ENCODE assay signal across 24 mouse cellular contexts in genomic region chr8:105433021-105433420, GRCm38 (mm10). TPM values are rescaled to one million over a fixed set of nuclear protein-coding genes. Genes with fewer than 3 reads are reported as not detected.
DNase-seq lines count a peak whose midpoint lies in the region; ATAC-seq lines count a peak whose summit lies in the region.
"Had no signal": no experiment of that assay in that cellular context is flagged by ENCODE, and none has a peak within 500 bp of the region (broad histone marks: within the 10 kb centered on the region; RNA-seq: fewer than 3 reads in every experiment).

No protein-coding gene starts in this region.

- H3K27me3 ChIP-seq in hindbrain, embryonic 11.5 days (ENCODE audit: control insufficient read depth, insufficient read depth, low read length) = no peaks in the 10 kb centered on the region
- no peaks in the 10 kb centered on the region for H3K27me3 ChIP-seq in hindbrain, embryonic 14.5 days (ENCODE audit: control insufficient read depth, insufficient read depth, low read length)
- no peaks in the 10 kb centered on the region for H3K27me3 ChIP-seq in midbrain, embryonic 11.5 days (ENCODE audit: control insufficient read depth, insufficient read depth, low read length)
- H3K27me3 ChIP-seq: lung, embryonic 15.5 days had no signal

- H3K27ac ChIP-seq in hindbrain, embryonic 11.5 days (ENCODE audit: low read depth, low read length) = peak overlapping the region; percentile 62; the same call in 1 of the 2 replicates
- H3K27ac ChIP-seq in hindbrain, embryonic 14.5 days = no peak overlapping the region
- peak overlapping the region; percentile 52 for H3K27ac ChIP-seq in midbrain, embryonic 11.5 days (ENCODE audit: low read depth, low read length)
- H3K27ac ChIP-seq: left cerebral cortex, adult 2 months; liver, embryonic 12.5 days; lung, embryonic 15.5 days had no signal

- H3K9me3 ChIP-seq in hindbrain, embryonic 11.5 days (ENCODE audit: control insufficient read depth, low read length) = no peaks in the 10 kb centered on the region
- H3K9me3 ChIP-seq in hindbrain, embryonic 14.5 days (ENCODE audit: control insufficient read depth, low read length) = no peaks in the 10 kb centered on the region
- no peaks in the 10 kb centered on the region for H3K9me3 ChIP-seq in midbrain, embryonic 11.5 days (ENCODE audit: control insufficient read depth, low read length)
- H3K9me3 ChIP-seq: liver, embryonic 12.5 days; lung, embryonic 15.5 days had no signal

- no peak overlapping the region for H3K9ac ChIP-seq in hindbrain, embryonic 11.5 days (ENCODE audit: low read depth, low read length)
- H3K9ac ChIP-seq in hindbrain, embryonic 14.5 days = no peak overlapping the region
- H3K9ac ChIP-seq in midbrain, embryonic 11.5 days (ENCODE audit: low read length) = no peak overlapping the region
- H3K9ac ChIP-seq: liver, embryonic 12.5 days; lung, embryonic 15.5 days had no signal

- no peaks in the 10 kb centered on the region; the same call in 1 of the 2 replicates for H3K4me1 ChIP-seq in hindbrain, embryonic 11.5 days (replicated peaks; ENCODE audit: control insufficient read depth, insufficient read depth, low read length)
- peaks cover 20% of the 10 kb centered on the region for H3K4me1 ChIP-seq in hindbrain, embryonic 14.5 days (replicated peaks; ENCODE audit: control insufficient read depth, insufficient read depth, low read length)
- peaks cover 11% of the 10 kb centered on the region for H3K4me1 ChIP-seq in midbrain, embryonic 11.5 days (ENCODE audit: control insufficient read depth, insufficient read depth, low read length)
- H3K4me1 ChIP-seq: liver, embryonic 12.5 days had no signal

- DNase-seq in embryo, embryonic 11 days = peak; percentile 17
- no peak for DNase-seq in embryo, embryonic 10.5 days (ENCODE audit: low spot score)
- peak; percentile 40 for DNase-seq in hindbrain, embryonic 11.5 days (ENCODE audit: low spot score)
- no peak for DNase-seq in hindbrain, embryonic 14.5 days (ENCODE audit: low spot score)
- peak; percentile 71 for DNase-seq in adipocyte (ENCODE audit: low spot score)
- DNase-seq in midbrain, embryonic 11.5 days (ENCODE audit: low spot score, missing footprints) = no peak
- no peak for DNase-seq in right cerebral cortex, postnatal 10 days (ENCODE audit: low spot score in 2 of 2)
- no peak for DNase-seq in urinary bladder, postnatal 25 days (ENCODE audit: low spot score)
- DNase-seq: adrenal gland, adult 8-10 months; cerebellum, adult 8-10 months; gastrocnemius, postnatal 36 days; right cerebral cortex, adult 18-20 months; thymus, adult 18-20 months had no signal

- H3K4me2 ChIP-seq in hindbrain, embryonic 11.5 days (replicated peaks; ENCODE audit: low read depth, low read length) = no peak overlapping the region
- no peak overlapping the region for H3K4me2 ChIP-seq in hindbrain, embryonic 14.5 days (replicated peaks)
- H3K4me2 ChIP-seq in midbrain, embryonic 11.5 days = no peak overlapping the region
- H3K4me2 ChIP-seq: liver, embryonic 12.5 days; lung, embryonic 15.5 days had no signal

- ATAC-seq in hindbrain, embryonic 11.5 days (ENCODE audit: low FRiP score) = peak; percentile 70
- ATAC-seq in hindbrain, embryonic 14.5 days (ENCODE audit: low FRiP score) = no peak
- no peak for ATAC-seq in midbrain, embryonic 11.5 days (ENCODE audit: low FRiP score)
- ATAC-seq: intestine, postnatal 0 days; liver, embryonic 12.5 days had no signal

- 59% methylated on average over 6 of the region's 6 CpGs for WGBS in hindbrain, embryonic 11.5 days
- 32% methylated on average over 6 of the region's 6 CpGs for WGBS in hindbrain, embryonic 14.5 days
- WGBS in midbrain, embryonic 11.5 days = 43% methylated on average over 6 of the region's 6 CpGs

- H3K4me3 ChIP-seq in hindbrain, embryonic 11.5 days (ENCODE audit: low read depth, low read length) = no peak overlapping the region
- no peak overlapping the region for H3K4me3 ChIP-seq in hindbrain, embryonic 14.5 days (replicated peaks; ENCODE audit: low read length)
- no peak overlapping the region for H3K4me3 ChIP-seq in midbrain, embryonic 11.5 days (ENCODE audit: low read depth, low read length)
- H3K4me3 ChIP-seq: erythroblast, embryonic 14.5 days; left cerebral cortex, adult 2 months; liver, embryonic 12.5 days; lung, embryonic 15.5 days; myocyte had no signal

- no peaks in the 10 kb centered on the region for H3K36me3 ChIP-seq in hindbrain, embryonic 11.5 days (ENCODE audit: control insufficient read depth, insufficient read depth, low read length)
- H3K36me3 ChIP-seq in hindbrain, embryonic 14.5 days (replicated peaks; ENCODE audit: control insufficient read depth, insufficient read depth) = no peaks in the 10 kb centered on the region
- no peaks in the 10 kb centered on the region for H3K36me3 ChIP-seq in midbrain, embryonic 11.5 days (ENCODE audit: control insufficient read depth, insufficient read depth, low read length)
- H3K36me3 ChIP-seq: liver, embryonic 12.5 days; lung, embryonic 15.5 days had no signal

RNA-seq across cellular contexts. Expression of gene Lrrc36, which starts 19.6 kb away (rescaled TPM):
- polyA plus RNA-seq in hindbrain, embryonic 11.5 days (2014; fragmentation: Nextera tagmentation; extraction: Ambion mirVana) = 2.8 and 3.0 TPM in 2 replicates
- polyA plus RNA-seq in hindbrain, embryonic 14.5 days (2014; fragmentation: Nextera tagmentation; extraction: Ambion mirVana) = 0.44 and 0.78 TPM in 2 replicates
- 1.9 and 2.7 TPM in 2 replicates for polyA plus RNA-seq in midbrain, embryonic 11.5 days (2014; fragmentation: Nextera tagmentation; extraction: Ambion mirVana)
- polyA plus RNA-seq: limb, embryonic 11.5 days; myocyte; stomach, embryonic 14.5 days had no signal

RNA-seq across cellular contexts. Expression of gene Kctd19, which starts 19.7 kb away (rescaled TPM):
- 0.14 TPM in 1 of 2 replicates, not detected in the other for polyA plus RNA-seq in hindbrain, embryonic 11.5 days (2014; fragmentation: Nextera tagmentation; extraction: Ambion mirVana)
- 0.10 TPM in 1 of 2 replicates, not detected in the other for polyA plus RNA-seq in hindbrain, embryonic 14.5 days (2014; fragmentation: Nextera tagmentation; extraction: Ambion mirVana)
- not detected in 2 replicates for polyA plus RNA-seq in midbrain, embryonic 11.5 days (2014; fragmentation: Nextera tagmentation; extraction: Ambion mirVana)
- polyA plus RNA-seq: embryonic facial prominence, embryonic 11.5 days; erythroblast, embryonic 14.5 days; heart, embryonic 14.5 days; kidney, embryonic 16.5 days; limb, embryonic 11.5 days; liver, embryonic 12.5 days; lung, embryonic 15.5 days; myocyte; stomach, embryonic 14.5 days had no signal

RNA-seq across cellular contexts. Expression of gene Tppp3, which starts 38.3 kb away (rescaled TPM):
- 206 and 218 TPM in 2 replicates for polyA plus RNA-seq in hindbrain, embryonic 11.5 days (2014; fragmentation: Nextera tagmentation; extraction: Ambion mirVana)
- polyA plus RNA-seq in hindbrain, embryonic 14.5 days (2014; fragmentation: Nextera tagmentation; extraction: Ambion mirVana) = 204 and 207 TPM in 2 replicates
- polyA plus RNA-seq in midbrain, embryonic 11.5 days (2014; fragmentation: Nextera tagmentation; extraction: Ambion mirVana) = 106 and 107 TPM in 2 replicates

RNA-seq across cellular contexts. Expression of gene Plekhg4, which starts 59.9 kb away (rescaled TPM):
- polyA plus RNA-seq in hindbrain, embryonic 11.5 days (2014; fragmentation: Nextera tagmentation; extraction: Ambion mirVana) = 0.26 and 0.73 TPM in 2 replicates
- polyA plus RNA-seq in hindbrain, embryonic 14.5 days (2014; fragmentation: Nextera tagmentation; extraction: Ambion mirVana) = 1.8 and 2.6 TPM in 2 replicates
- 0.55 and 0.61 TPM in 2 replicates for polyA plus RNA-seq in midbrain, embryonic 11.5 days (2014; fragmentation: Nextera tagmentation; extraction: Ambion mirVana)
- polyA plus RNA-seq: erythroblast, embryonic 14.5 days; liver, embryonic 12.5 days had no signal

Comparison
In these comparisons a context has a peak if more than half of its experiments do, and no peak if none do; other contexts are left out.
1. DNase-seq: peak in embryo, embryonic 11 days (single experiment), hindbrain, embryonic 11.5 days (single experiment) and adipocyte (single experiment); none in embryo, embryonic 10.5 days (single experiment), hindbrain, embryonic 14.5 days (single experiment), midbrain, embryonic 11.5 days (single experiment), right cerebral cortex, postnatal 10 days (0 of 2) and urinary bladder, postnatal 25 days (single experiment).